Mouse (Mus musculus): ENCODE data around the gene Gm49321.

- TF ChIP-seq CTCF (IDR thresholded peaks at IDR 0.05; ENCODE audit: low read depth) (no peak), EP300 (optimal IDR thresholded peaks at IDR 0.05) (no peak)
These were observed 42.2 kb downstream of the Gm49321 start for GRCm38 (mm10) chr12:73979667-73980066.

Measured in stomach, postnatal 0 days (tissue).